ENCODE assay signal across 18 mouse cellular contexts in genomic region chr2:19176827-19177236, GRCm38 (mm10). TPM values are rescaled to one million over a fixed set of nuclear protein-coding genes. Genes with fewer than 3 reads are reported as not detected.
DNase-seq lines count a peak whose midpoint lies in the region; ATAC-seq and TF ChIP-seq lines count a peak whose summit lies in the region.
"Had no signal": no experiment of that assay in that cellular context is flagged by ENCODE, and none has a peak within 500 bp of the region (broad histone marks: within the 10 kb centered on the region; RNA-seq: fewer than 3 reads in every experiment).

No protein-coding gene starts in this region.

- H3K4me3 ChIP-seq in heart, postnatal 0 days (ENCODE audit: low read depth, low read length): no peak overlapping the region
- no peak overlapping the region for H3K4me3 ChIP-seq in lung, embryonic 16.5 days (ENCODE audit: low read length)
- H3K4me3 ChIP-seq in forebrain, embryonic 16.5 days (replicated peaks; ENCODE audit: low read length): no peak overlapping the region
- H3K4me3 ChIP-seq in intestine, embryonic 16.5 days (ENCODE audit: low read length): no peak overlapping the region
- H3K4me3 ChIP-seq: liver, embryonic 12.5 days; stomach, embryonic 15.5 days had no signal

- POLR2A ChIA-PET in Patski (lab: Charles Lee): no interaction called here

- no peak overlapping the region for H3K9ac ChIP-seq in heart, postnatal 0 days (replicated peaks; ENCODE audit: low read depth, low read length)
- no peak overlapping the region for H3K9ac ChIP-seq in lung, embryonic 16.5 days (ENCODE audit: low read length)
- no peak overlapping the region for H3K9ac ChIP-seq in forebrain, embryonic 16.5 days (replicated peaks; ENCODE audit: low read depth, low read length)
- H3K9ac ChIP-seq in intestine, embryonic 16.5 days (ENCODE audit: low read depth, low read length): no peak overlapping the region
- H3K9ac ChIP-seq: liver, embryonic 12.5 days; stomach, embryonic 15.5 days had no signal

- no peak overlapping the region for H3K27ac ChIP-seq in heart, postnatal 0 days (ENCODE audit: low read depth)
- H3K27ac ChIP-seq in lung, embryonic 16.5 days (ENCODE audit: low read length): no peak overlapping the region
- no peak overlapping the region for H3K27ac ChIP-seq in forebrain, embryonic 16.5 days (ENCODE audit: low read length)
- no peak overlapping the region for H3K27ac ChIP-seq in intestine, embryonic 16.5 days (ENCODE audit: low read length)
- H3K27ac ChIP-seq: liver, embryonic 12.5 days; stomach, embryonic 15.5 days had no signal

- peaks cover 11% of the 10 kb centered on the region for H3K4me1 ChIP-seq in heart, postnatal 0 days (ENCODE audit: control insufficient read depth, insufficient read depth)
- H3K4me1 ChIP-seq in lung, embryonic 16.5 days (replicated peaks; ENCODE audit: control insufficient read depth, insufficient read depth, low read length): peaks cover 7% of the 10 kb centered on the region; the same call in 1 of the 2 replicates
- peaks cover 5% of the 10 kb centered on the region for H3K4me1 ChIP-seq in forebrain, embryonic 16.5 days (replicated peaks; ENCODE audit: control insufficient read depth, insufficient read depth, low read length)
- H3K4me1 ChIP-seq in intestine, embryonic 16.5 days (ENCODE audit: control insufficient read depth, insufficient read depth, low read length): no peaks in the 10 kb centered on the region
- H3K4me1 ChIP-seq: liver, embryonic 12.5 days had no signal

- TF ChIP-seq CTCF in heart, postnatal 0 days (IDR thresholded peaks at IDR 0.05; ENCODE audit: low read depth): no peak
- TF ChIP-seq CTCF in Patski (IDR thresholded peaks at IDR 0.05): no peak

- H3K4me2 ChIP-seq in heart, postnatal 0 days (ENCODE audit: low read depth, low read length): no peak overlapping the region
- no peak overlapping the region for H3K4me2 ChIP-seq in lung, embryonic 16.5 days (ENCODE audit: low read depth, low read length)
- H3K4me2 ChIP-seq in forebrain, embryonic 16.5 days (ENCODE audit: low read length): no peak overlapping the region
- no peak overlapping the region for H3K4me2 ChIP-seq in intestine, embryonic 16.5 days (ENCODE audit: low read depth, low read length)
- H3K4me2 ChIP-seq: liver, embryonic 12.5 days; stomach, embryonic 15.5 days had no signal

- CTCF ChIA-PET in Patski (lab: Charles Lee): interaction anchor here (1.1 kb wide), 1 partner anchor 15 kb away, joined by 5 read pairs; no protein-coding TSS in a partner anchor

- 7% methylated on average over 1 of the region's 1 CpGs for WGBS in heart, postnatal 0 days
- WGBS in lung, embryonic 16.5 days: 14% methylated on average over 1 of the region's 1 CpGs
- WGBS in forebrain, embryonic 16.5 days: 0% methylated on average over 1 of the region's 1 CpGs
- WGBS in intestine, embryonic 16.5 days: 26% methylated on average over 1 of the region's 1 CpGs

- no peaks in the 10 kb centered on the region for H3K36me3 ChIP-seq in heart, postnatal 0 days (replicated peaks; ENCODE audit: control insufficient read depth, insufficient read depth, low read length)
- no peaks in the 10 kb centered on the region for H3K36me3 ChIP-seq in lung, embryonic 16.5 days (ENCODE audit: control insufficient read depth, insufficient read depth, low read length)
- no peaks in the 10 kb centered on the region for H3K36me3 ChIP-seq in forebrain, embryonic 16.5 days (ENCODE audit: control insufficient read depth, insufficient read depth)
- H3K36me3 ChIP-seq in intestine, embryonic 16.5 days (ENCODE audit: control insufficient read depth, insufficient read depth, low read length): no peaks in the 10 kb centered on the region
- H3K36me3 ChIP-seq: liver, embryonic 12.5 days; stomach, embryonic 15.5 days had no signal

- TF ChIP-seq EP300 in heart, postnatal 0 days (IDR thresholded peaks at IDR 0.05; ENCODE audit: low read depth): no peak

- H3K27me3 ChIP-seq in heart, postnatal 0 days (ENCODE audit: control insufficient read depth, insufficient read depth, low read length): no peaks in the 10 kb centered on the region
- H3K27me3 ChIP-seq in lung, embryonic 16.5 days (ENCODE audit: control insufficient read depth, insufficient read depth, low read depth, low read length): no peaks in the 10 kb centered on the region
- peaks cover 20% of the 10 kb centered on the region for H3K27me3 ChIP-seq in Patski
- H3K27me3 ChIP-seq in forebrain, embryonic 16.5 days (replicated peaks; ENCODE audit: control insufficient read depth, insufficient read depth, low read length): no peaks in the 10 kb centered on the region
- H3K27me3 ChIP-seq in intestine, embryonic 16.5 days (replicated peaks; ENCODE audit: control insufficient read depth, insufficient read depth, low read length): no peaks in the 10 kb centered on the region
- H3K27me3 ChIP-seq: liver, embryonic 12.5 days; stomach, embryonic 15.5 days had no signal

- no peaks in the 10 kb centered on the region for H3K9me3 ChIP-seq in heart, postnatal 0 days (replicated peaks; ENCODE audit: control insufficient read depth, low read length)
- no peaks in the 10 kb centered on the region for H3K9me3 ChIP-seq in lung, embryonic 16.5 days (ENCODE audit: control insufficient read depth, low read length)
- H3K9me3 ChIP-seq in forebrain, embryonic 16.5 days (ENCODE audit: control insufficient read depth, low read length): no peaks in the 10 kb centered on the region
- H3K9me3 ChIP-seq in intestine, embryonic 16.5 days (ENCODE audit: control insufficient read depth, low read length): no peaks in the 10 kb centered on the region
- H3K9me3 ChIP-seq: liver, embryonic 12.5 days; stomach, embryonic 15.5 days had no signal

- in situ Hi-C loops in Patski (cut with MboI; ENCODE audit: low pct_unique_long_range_greater_than_20kb): no loop called here

- ATAC-seq in heart, postnatal 0 days (ENCODE audit: insufficient read depth, low read depth): 0 out of 2 replicates have a peak, but pooled peaks have one; percentile 39
- ATAC-seq in lung, embryonic 16.5 days (ENCODE audit: low read depth): peak; percentile 45; the same call in 1 of the 2 replicates
- ATAC-seq in Patski: no peak
- 0 out of 2 replicates have a peak, but pooled peaks have one; percentile 38 for ATAC-seq in forebrain, embryonic 16.5 days
- ATAC-seq in intestine, embryonic 16.5 days: no peak
- ATAC-seq: CD4-positive, CD25-positive, alpha-beta regulatory T cell, adult 4 months; liver, embryonic 12.5 days had no signal

- DNase-seq in heart, postnatal 0 days (ENCODE audit: low spot score): peak; percentile 86
- no peak for DNase-seq in heart, adult 9 months (ENCODE audit: low spot score in 2 of 2)
- no peak for DNase-seq in lung, postnatal 14 days
- peak; percentile 24 for DNase-seq in Patski (ENCODE audit: low read depth, low spot score)
- DNase-seq in layer of hippocampus, adult 18-20 months (ENCODE audit: low spot score in 2 of 2): no peak
- DNase-seq: cerebellum, adult 9-10 months; gastrocnemius, postnatal 14 days; lung, postnatal 4 days; retina, postnatal 1 day; thymus, postnatal 14 days had no signal

RNA-seq across cellular contexts. Expression of gene Armc3, which starts 22.3 kb away (rescaled TPM):
- not detected in 2 replicates for total RNA-seq in heart, postnatal 0 days (2014; rRNA removed; ENCODE audit: low replicate concordance)
- 0.07 and 0.19 TPM in 2 replicates for polyA plus RNA-seq in heart, postnatal 0 days (2015; fragmentation: Nextera tagmentation; extraction: Ambion mirVana)
- polyA plus RNA-seq in lung, embryonic 16.5 days (2015; fragmentation: Nextera tagmentation; extraction: Ambion mirVana): 2.0 and 2.2 TPM in 2 replicates
- not detected for polyA plus RNA-seq in Patski (2021)
- polyA plus RNA-seq in forebrain, embryonic 16.5 days (2015; fragmentation: Nextera tagmentation; extraction: Ambion mirVana): 0.91 and 1.4 TPM in 2 replicates
- total RNA-seq in layer of hippocampus, adult 18-20 months (2021): under 1 TPM; 0.79 to 0.81 TPM
- 0.11 TPM in 1 of 2 replicates, not detected in the other for polyA plus RNA-seq in intestine, embryonic 16.5 days (2015; fragmentation: Nextera tagmentation; extraction: Ambion mirVana)
- total RNA-seq: gastrocnemius, postnatal 14 days; heart, postnatal 25 days had no signal
- polyA plus RNA-seq: liver, embryonic 12.5 days; small intestine, adult 2 months had no signal

Comparison
In these comparisons a context has a peak if more than half of its experiments do, and no peak if none do; other contexts are left out.
1. DNase-seq: peak in heart, postnatal 0 days (single experiment) and Patski (single experiment); none in heart, adult 9 months (0 of 2), lung, postnatal 14 days (single experiment) and layer of hippocampus, adult 18-20 months (0 of 2).
2. ATAC-seq: peak in heart, postnatal 0 days (single experiment), lung, embryonic 16.5 days (single experiment) and forebrain, embryonic 16.5 days (single experiment); none in Patski (single experiment) and intestine, embryonic 16.5 days (single experiment).